Mouse (Mus musculus) NIH3T3 (cell line): ENCODE data around the gene Tpsg1.

ENCODE experiments used
- DNase-seq: peaks from one replicate; pipeline ENCODE4 v3.0.0-alpha.2; 2012; ENCODE audit warnings: low read depth

Gene Tpsg1

GRCm38 (mm10) chr17:25408302-25408999 lies 39.4 kb downstream of the Tpsg1 start:
- DNase-seq = no peak

GRCm38 (mm10) chr17:25409621-25410020 lies 40.5 kb downstream of the Tpsg1 start:
- no peak for DNase-seq

GRCm38 (mm10) chr17:25410180-25410579 lies 41.1 kb downstream of the Tpsg1 start:
- no peak for DNase-seq

GRCm38 (mm10) chr17:25410786-25411185 lies 41.7 kb downstream of the Tpsg1 start:
- peak; percentile 20 for DNase-seq

- no peak for DNase-seq
Measured at GRCm38 (mm10) chr17:25411251-25411650, 42.2 kb downstream of the Tpsg1 start.

- DNase-seq = no peak
Measured at GRCm38 (mm10) chr17:25414209-25414608, 45.1 kb downstream of the Tpsg1 start.

- DNase-seq = no peak
Measured at GRCm38 (mm10) chr17:25414917-25415316, 45.8 kb downstream of the Tpsg1 start.

- no peak for DNase-seq
Measured at GRCm38 (mm10) chr17:25415421-25415913, 46.4 kb downstream of the Tpsg1 start.

- DNase-seq = no peak
Measured at GRCm38 (mm10) chr17:25416219-25416618, 47.1 kb downstream of the Tpsg1 start.

- no peak for DNase-seq
Measured at GRCm38 (mm10) chr17:25417990-25418389, 48.9 kb downstream of the Tpsg1 start.

- DNase-seq = no peak
Measured at GRCm38 (mm10) chr17:25418926-25419325, 49.9 kb downstream of the Tpsg1 start.

- DNase-seq = no peak
Measured at GRCm38 (mm10) chr17:25420998-25421397, 51.9 kb downstream of the Tpsg1 start.
